Mouse (Mus musculus) v-Abl transformed pro-B cells (cell line): ENCODE data around the gene Gm28048.

Experiments
- in situ Hi-C, 2 experiments: fragments of 400-800 bp; cut with MboI; formaldehyde crosslinking; loops; one replicate each; pipeline ENCODE4 v1.15.1; 2025; ENCODE audit not compliant: unreplicated experiment in 2 of 2

Gm28048 gene

GRCm38 (mm10) chr11:22981984-22982757 is at the start of gene Gm28048, which contains the start of gene Commd1:
Gm28048 (minus strand) TSS chr11:22982090.
Commd1 (minus strand) TSS chr11:22982382.
- in situ Hi-C loops = loop anchor here (25.0 kb wide), 5 partner anchors 430 to 1420 kb away; partner anchors contain the start of genes Mdh1 (in 1 of the 2), Pex13 (in 1 of the 2), Pus10 (in 1 of the 2) and Wdpcp (in 1 of the 2)

DNA sequence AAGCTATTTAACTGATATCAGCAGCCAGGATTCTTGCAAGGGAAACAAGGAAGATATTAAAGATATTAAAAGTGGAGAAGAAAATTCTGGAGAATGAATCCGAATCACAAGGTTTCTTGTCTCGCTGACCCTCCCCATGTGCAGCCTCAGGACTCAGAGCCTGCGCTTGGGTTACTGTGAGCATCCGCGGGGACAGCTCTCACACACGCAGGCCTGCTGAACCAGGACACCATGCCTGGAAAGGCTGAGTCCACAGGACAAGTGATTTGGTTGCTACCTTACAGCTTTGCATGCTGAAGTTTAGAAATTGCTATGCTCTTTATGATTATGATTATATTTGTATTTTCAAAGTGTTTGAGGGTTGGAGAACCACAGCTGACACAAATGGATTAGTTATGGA is 47.5 kb upstream of the Gm28048 start:
- in situ Hi-C loops = no loop called here

DNA sequence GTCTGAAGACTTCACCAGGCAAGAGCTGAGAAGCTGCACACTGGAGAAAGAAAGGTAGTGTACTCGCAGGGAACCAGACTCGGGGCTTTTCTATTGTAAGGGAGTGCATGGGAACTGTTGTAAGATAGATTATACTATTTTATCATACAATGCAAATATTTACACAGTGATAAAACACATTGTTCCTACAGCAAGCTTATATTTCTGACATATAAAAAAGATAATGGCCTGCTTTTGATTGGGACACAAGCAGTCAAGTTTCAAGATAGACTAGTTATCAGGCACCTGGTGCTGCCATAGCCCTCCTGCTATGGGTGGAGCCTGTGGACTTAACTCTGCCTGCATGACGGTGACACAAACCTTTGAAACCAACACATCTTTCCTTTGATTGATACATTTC is 47.1 kb upstream of the Gm28048 start:
- in situ Hi-C loops = no loop called here

DNA sequence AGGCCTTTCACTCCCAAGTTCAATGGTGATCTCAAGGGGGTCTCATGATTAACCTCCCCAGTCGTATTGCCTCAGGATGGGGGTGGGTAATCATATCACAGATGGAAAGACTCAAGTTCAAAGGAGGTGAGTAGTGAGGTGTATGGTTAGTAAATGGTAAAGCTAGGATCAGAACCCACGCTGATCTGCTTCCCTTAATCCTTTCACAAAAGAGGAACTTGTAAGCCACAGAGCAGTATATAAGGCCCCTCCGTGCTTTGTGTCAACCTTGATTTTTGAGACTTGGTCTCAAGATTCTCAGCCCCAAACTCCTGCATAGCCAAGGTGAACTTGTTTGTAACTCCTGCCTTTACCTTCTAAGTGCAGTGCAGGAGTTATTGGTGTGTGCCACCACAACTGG is 42.3 kb upstream of the Gm28048 start:
- in situ Hi-C loops = loop anchor here in 1 of 2 experiments (25.0 kb wide), 1 partner anchor 938 kb away; no protein-coding TSS in a partner anchor

- in situ Hi-C loops = loop anchor here in 1 of 2 experiments (25.0 kb wide), 1 partner anchor 939 kb away; no protein-coding TSS in a partner anchor
Observed at GRCm38 (mm10) chr11:23023155-23023554, 41.3 kb upstream of the Gm28048 start.

- in situ Hi-C loops = loop anchor here in 1 of 2 experiments (25.0 kb wide), 1 partner anchor 941 kb away; no protein-coding TSS in a partner anchor
Observed at GRCm38 (mm10) chr11:23020841-23021240, 39.0 kb upstream of the Gm28048 start.

DNA sequence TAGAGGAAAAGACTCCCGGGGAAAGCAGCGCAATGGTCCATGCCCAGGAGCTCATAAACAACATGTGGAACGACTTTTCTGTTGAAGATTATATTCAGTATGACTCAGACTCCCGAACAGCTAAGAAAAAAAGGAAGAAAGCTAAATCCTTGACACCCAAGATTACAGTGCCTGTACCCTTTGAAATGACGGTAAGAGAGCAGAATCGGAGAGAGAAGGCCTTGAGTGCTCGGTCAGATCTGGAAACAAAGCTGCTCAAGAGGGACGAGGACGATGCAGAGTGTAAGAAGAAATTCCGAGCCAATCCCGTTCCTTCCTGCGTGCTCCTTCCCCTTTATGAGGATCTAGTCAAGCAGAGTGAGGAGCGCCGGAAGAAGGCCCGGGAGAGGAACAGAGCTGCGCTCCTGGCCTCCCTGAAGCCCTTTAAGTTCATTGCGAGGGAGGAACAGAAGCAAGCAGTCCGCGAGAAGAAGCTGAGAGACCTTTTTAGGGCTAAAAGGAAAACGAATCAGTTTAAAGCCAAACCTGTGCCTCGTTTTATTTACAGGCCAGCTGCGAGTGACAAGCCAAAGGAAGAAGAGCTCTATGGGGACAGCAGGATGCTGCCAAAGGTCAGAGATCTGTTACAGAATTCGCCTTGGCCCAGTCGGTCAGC is 38.4 kb upstream of the Gm28048 start:
- in situ Hi-C loops = loop anchor here in 1 of 2 experiments (25.0 kb wide), 1 partner anchor 942 kb away; no protein-coding TSS in a partner anchor

DNA sequence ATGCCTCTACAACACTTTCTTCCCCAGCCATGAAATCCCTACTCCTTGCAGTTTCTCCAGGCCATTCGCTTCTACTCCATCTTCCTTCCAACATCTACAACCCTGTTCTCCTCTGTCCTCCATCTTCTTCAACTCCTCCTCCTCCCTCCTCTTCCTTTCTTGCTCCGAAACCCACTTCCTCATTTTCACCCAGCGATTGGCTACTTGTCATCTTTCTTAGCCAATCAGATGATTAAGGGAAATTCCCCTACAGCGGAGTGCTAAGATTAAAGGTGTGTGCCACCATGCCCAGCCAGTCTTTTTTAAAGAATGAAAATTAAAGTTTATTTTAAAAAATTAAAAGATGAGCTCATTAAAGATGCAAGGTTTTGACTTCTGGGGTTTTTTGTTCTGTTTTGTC is 36.1 kb upstream of the Gm28048 start:
- in situ Hi-C loops = loop anchor here (10.0 to 25.0 kb wide), 3 partner anchors 127 to 944 kb away; no protein-coding TSS in a partner anchor

GRCm38 (mm10) chr11:23014996-23015395 is 33.1 kb upstream of the Gm28048 start:
- in situ Hi-C loops = loop anchor here (10.0 to 25.0 kb wide), 3 partner anchors 130 to 947 kb away; no protein-coding TSS in a partner anchor

- in situ Hi-C loops = loop anchor here (10.0 to 25.0 kb wide), 3 partner anchors 131 to 949 kb away; no protein-coding TSS in a partner anchor
Observed at GRCm38 (mm10) chr11:23013580-23014294, 31.8 kb upstream of the Gm28048 start.

- in situ Hi-C loops = loop anchor here (10.0 to 25.0 kb wide), 3 partner anchors 132 to 949 kb away; no protein-coding TSS in a partner anchor
Observed at GRCm38 (mm10) chr11:23013096-23013495, 31.2 kb upstream of the Gm28048 start.

DNA sequence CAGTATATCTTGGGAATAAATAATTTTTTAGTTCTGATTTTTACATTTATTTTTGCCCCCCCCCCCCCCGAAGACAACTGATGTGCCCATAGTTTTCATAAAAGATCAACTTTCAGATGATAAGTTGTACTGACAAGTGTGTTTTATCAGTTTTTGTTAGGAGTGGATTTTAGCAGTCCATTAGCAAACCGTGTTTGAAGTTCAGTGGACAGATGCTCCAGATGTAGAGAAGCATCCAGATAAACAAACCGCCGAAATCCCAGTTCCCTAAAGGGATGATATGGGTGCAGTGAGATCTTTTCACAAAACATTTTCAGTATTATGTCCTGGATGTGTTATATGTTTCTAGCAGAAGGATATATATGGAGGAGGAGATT is 26.9 kb upstream of the Gm28048 start:
- in situ Hi-C loops = loop anchor here in 1 of 2 experiments (25.0 kb wide), 1 partner anchor 953 kb away; no protein-coding TSS in a partner anchor

DNA sequence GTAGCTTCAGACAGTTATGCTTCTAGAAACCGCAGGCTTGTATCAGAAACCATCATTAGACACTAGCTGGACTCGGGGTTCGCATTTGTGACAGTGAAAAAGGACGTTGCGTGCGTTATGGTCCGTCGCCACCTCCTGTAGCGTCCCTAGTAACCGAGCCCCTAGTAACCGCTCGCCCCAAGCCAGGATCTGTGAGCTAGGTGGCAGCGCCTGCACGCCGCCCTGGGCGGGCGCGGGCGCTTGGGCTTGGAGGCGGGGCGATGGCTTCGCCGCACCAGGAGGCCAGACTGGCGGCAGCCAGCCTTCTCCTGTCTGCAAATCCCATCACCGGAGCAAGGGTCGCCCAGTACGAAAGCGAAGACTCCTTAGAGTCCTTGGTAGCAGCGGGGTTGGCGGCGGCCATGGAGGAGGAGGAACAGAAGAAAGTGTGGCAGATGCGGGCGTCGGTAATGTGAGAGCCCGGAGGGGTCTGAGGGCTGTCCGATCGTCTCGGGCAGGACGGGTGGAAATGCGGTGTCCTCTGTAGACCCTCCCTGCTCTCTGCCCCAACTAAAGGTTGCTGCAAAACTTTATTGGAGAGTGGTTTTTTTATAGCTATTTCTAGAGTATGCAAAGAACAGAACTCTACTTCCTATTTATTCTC is 26.4 kb upstream of the Gm28048 start:
- in situ Hi-C loops = loop anchor here in 1 of 2 experiments (25.0 kb wide), 1 partner anchor 954 kb away; no protein-coding TSS in a partner anchor

- in situ Hi-C loops = loop anchor here in 1 of 2 experiments (25.0 kb wide), 1 partner anchor 955 kb away; no protein-coding TSS in a partner anchor
Observed at GRCm38 (mm10) chr11:23007481-23008180, 25.7 kb upstream of the Gm28048 start, which contains the start of gene Fam161a. Fam161a (plus strand) TSS chr11:23007531.

- in situ Hi-C loops = loop anchor here in 1 of 2 experiments (25.0 kb wide), 1 partner anchor 955 kb away; no protein-coding TSS in a partner anchor
Observed at GRCm38 (mm10) chr11:23007166-23007480, 25.2 kb upstream of the Gm28048 start.

DNA sequence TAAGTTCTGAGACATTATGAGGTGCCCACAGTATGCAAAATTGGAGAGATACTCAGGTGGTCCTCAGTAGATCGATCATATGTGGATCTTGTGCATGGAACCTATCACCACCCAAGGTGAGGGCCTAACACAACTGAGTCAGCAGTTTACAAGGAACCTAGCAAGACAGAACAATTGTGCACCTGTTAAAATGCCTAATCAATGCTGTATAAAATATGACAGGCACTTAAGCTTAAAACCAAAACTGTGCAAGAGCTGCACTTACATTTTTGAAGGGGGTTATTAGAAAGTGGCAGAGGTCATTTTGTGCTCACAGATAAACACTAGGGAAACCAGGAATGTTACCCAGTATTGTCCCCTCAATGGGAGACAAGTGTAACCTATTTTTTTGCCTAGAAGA is 23.4 kb upstream of the Gm28048 start:
- in situ Hi-C loops = loop anchor here in 1 of 2 experiments (25.0 kb wide), 1 partner anchor 957 kb away; no protein-coding TSS in a partner anchor

DNA sequence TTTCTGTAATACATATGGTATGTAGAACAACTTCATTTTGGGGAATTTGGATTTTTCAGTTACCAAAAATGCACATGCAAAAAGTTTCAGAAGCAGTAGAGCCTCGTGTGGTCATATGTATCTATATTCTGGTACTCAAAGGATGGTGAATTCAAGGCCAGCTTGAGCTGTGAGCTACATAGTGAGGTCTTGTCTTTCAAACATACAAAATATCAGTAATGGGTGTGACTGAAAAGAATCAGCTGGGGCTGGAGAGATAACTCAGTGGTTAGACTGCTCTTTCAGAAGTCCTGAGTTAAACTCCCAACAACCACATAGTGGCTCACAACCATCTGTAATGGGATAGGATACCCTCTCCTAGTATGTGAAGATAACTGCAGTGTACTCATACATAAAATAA is 16.4 kb upstream of the Gm28048 start:
- in situ Hi-C loops = loop anchor here (10.0 to 25.0 kb wide), 6 partner anchors 414 to 1436 kb away; partner anchors contain the start of genes Ahsa2 (in 1 of the 2), Mdh1 (in 1 of the 2), Pex13 (in 1 of the 2) and Pus10 (in 1 of the 2)

DNA sequence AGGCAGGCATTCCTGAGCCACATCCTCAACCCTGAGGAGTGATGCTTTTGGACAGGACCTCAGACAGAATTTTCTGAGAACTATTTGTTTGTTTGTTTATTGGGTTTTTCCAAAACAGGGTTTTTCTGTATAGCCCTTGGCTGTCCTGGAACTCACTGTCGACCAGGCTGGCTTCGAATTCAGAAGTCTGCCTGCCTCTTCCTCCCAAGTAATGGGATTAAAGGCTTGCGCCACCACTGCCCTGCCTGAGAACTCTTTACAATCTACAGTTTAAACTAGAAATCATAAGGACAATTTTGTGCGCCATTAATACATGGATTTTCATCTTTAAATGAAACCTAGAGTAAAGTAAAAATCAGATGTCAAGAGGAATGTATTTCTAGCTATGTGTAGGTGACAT is 13.6 kb upstream of the Gm28048 start:
- in situ Hi-C loops = loop anchor here (10.0 to 25.0 kb wide), 6 partner anchors 417 to 1433 kb away; partner anchors contain the start of genes Ahsa2 (in 1 of the 2), Mdh1 (in 1 of the 2), Pex13 (in 1 of the 2) and Pus10 (in 1 of the 2)
